Mouse (Mus musculus): ENCODE measurements at regions not wholly inside any gene's neighbourhood (a gene's known extent, or its start where the extent isn't known, plus 50 kb on each side); places are given as distances from the start of the nearest gene placed in this dataset.
"Not testable (repeated sequence)": the region's sequence is repeated elsewhere in the genome, so short reads cannot be mapped to it uniquely, and the experiment has no call there.

DNA sequence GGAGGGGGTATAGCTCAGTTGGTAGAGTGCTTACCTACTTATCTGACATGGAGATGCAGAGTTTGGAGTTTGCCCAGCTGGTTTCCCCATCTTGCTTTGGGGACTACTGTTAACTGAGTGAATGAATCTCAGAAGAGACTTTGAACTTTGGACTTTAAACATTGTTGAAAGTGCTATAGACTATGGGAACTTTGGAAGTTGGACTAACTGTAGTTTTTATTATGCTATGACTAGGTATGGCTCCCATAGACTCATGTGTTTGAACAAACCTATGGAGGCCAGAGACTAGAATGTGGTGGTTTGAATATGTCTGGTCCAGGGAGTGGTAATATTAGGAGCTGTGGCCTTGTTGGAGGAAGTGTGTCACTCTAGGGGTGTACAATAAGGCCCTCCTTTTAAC, 84.8 kb upstream of the Mad2l1 start:
- H3K27me3 ChIP-seq (ENCODE audit: control insufficient read depth, insufficient read depth, low read length); H3K4me2 ChIP-seq (ENCODE audit: low read depth); H3K4me3 ChIP-seq (ENCODE audit: low read depth, low read length); H3K9ac ChIP-seq (ENCODE audit: low read length); ATAC-seq (ENCODE audit: insufficient read depth, low FRiP score, low TSS enrichment); H3K36me3 ChIP-seq (ENCODE audit: control insufficient read depth, insufficient read depth, low read length); H3K4me1 ChIP-seq (ENCODE audit: control insufficient read depth, insufficient read depth, low read length); H3K9me3 ChIP-seq (ENCODE audit: control insufficient read depth, low read length); H3K27ac ChIP-seq (ENCODE audit: low read depth, low read length); DNase-seq (ENCODE audit: low spot score): not testable (repeated sequence)

DNA sequence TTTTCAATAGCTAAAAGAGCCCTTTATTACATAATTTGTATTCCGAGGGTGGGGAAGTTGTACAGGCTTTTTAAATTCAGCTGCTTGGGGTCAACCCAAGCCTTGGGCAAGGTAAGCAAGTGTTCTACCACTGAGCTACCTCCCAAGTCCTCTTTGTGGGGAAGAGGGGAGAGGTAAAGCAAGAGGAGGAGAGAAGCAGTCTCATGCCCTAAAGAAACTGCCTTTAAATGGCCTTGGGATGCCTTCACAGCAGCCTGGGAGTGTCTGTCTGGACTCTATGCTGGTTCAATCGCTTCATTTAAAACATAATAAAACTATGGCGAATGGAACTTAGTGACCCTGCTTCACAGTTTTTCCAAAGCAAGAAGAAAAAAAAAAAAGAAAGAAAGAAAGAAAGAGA, 77.0 kb upstream of the Mad2l1 start:
- H3K36me3 ChIP-seq (ENCODE audit: control insufficient read depth, insufficient read depth, low read length), result no peaks in the 10 kb centered on the region
- H3K4me3 ChIP-seq (ENCODE audit: low read depth, low read length), result no peak overlapping the region
- no peaks in the 10 kb centered on the region for H3K9me3 ChIP-seq (ENCODE audit: control insufficient read depth, low read length)
- H3K27ac ChIP-seq (ENCODE audit: low read depth, low read length), result peak overlapping the region; percentile 76
- ATAC-seq (ENCODE audit: insufficient read depth, low FRiP score, low TSS enrichment) (peak; percentile 68), DNase-seq (ENCODE audit: low spot score) (peak; percentile 17)
- no peaks in the 10 kb centered on the region for H3K27me3 ChIP-seq (ENCODE audit: control insufficient read depth, insufficient read depth, low read length)
- WGBS, result 47% methylated on average over 3 of the region's 3 CpGs
- no peak overlapping the region for H3K9ac ChIP-seq (ENCODE audit: low read length)
- H3K4me1 ChIP-seq (ENCODE audit: control insufficient read depth, insufficient read depth, low read length), result no peaks in the 10 kb centered on the region; the same call in 1 of the 2 replicates
- H3K4me2 ChIP-seq (ENCODE audit: low read depth), result no peak overlapping the region

DNA sequence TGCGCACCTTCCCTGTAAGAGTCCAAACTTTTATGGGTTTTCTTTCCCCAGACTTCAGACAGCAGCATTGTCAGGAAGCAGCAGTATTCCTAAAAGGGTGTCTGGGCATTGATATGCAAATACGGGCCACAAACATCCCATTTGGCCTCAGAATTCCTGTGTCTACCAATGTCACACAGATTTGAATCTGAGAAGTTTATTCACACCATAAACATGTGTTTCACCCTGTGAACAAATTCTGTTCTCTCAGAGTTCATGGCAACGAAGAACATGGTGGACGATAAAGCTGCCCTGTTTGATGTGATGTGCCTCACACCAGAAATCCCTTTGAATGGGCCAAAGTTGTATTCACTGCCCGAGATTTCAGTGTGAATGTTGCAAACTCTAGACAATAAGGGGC, 70.7 kb upstream of the Mad2l1 start:
- Histone ChIP-seq H3K36me3 (ENCODE audit: control insufficient read depth, insufficient read depth, low read length) (no peaks in the 10 kb centered on the region), H3K4me3 (ENCODE audit: low read depth, low read length) (no peak overlapping the region), H3K27me3 (ENCODE audit: control insufficient read depth, insufficient read depth, low read length) (no peaks in the 10 kb centered on the region), H3K27ac (ENCODE audit: low read depth, low read length) (no peak overlapping the region), H3K4me1 (ENCODE audit: control insufficient read depth, insufficient read depth, low read length) (no peaks in the 10 kb centered on the region; the same call in 1 of the 2 replicates), H3K9ac (ENCODE audit: low read length) (no peak overlapping the region), H3K4me2 (ENCODE audit: low read depth) (no peak overlapping the region), H3K9me3 (ENCODE audit: control insufficient read depth, low read length) (no peaks in the 10 kb centered on the region)
- WGBS, result 37% methylated on average over 4 of the region's 5 CpGs
- DNase-seq (ENCODE audit: low spot score) (peak; percentile 59), ATAC-seq (ENCODE audit: insufficient read depth, low FRiP score, low TSS enrichment) (peak; percentile 92)

DNA sequence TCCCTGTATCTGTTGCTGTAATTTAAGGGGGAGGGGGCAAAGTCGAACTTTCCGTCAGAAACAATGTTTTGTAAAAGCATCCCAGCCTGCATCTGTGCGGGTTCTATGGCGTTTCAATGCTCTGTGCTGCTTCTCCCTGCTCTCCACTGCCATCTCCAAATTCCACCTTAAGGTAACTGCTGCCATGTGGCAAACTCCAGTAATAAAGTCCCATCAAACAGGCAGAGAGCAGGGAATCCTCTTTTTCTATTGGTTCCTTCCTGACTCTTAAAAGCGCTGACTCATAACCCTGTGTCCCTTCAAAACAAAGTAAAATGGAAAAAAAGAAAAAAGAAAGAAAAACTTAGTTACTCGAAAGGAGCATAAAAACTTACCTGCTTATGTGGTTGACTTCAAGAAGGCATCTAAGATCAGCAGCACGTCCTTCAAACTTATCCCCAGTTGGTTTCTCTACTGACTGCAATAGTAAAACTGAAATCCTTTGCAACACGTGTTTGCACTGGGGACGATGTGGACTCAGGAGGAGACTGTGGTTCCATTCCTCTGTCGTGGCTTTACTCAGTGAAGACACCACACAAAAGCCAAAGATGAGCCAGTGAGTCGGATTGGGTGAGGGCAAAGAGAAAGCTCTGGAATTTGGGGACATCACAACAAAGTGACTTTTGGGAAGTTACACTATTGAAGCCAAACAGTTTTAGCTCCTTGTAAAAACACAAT, 69.9 kb upstream of the Mad2l1 start:
- ATAC-seq (ENCODE audit: insufficient read depth, low FRiP score, low TSS enrichment), result peak; percentile 71
- no peak for DNase-seq (ENCODE audit: low spot score)
- H3K4me3 ChIP-seq (ENCODE audit: low read depth, low read length), result no peak overlapping the region

DNA sequence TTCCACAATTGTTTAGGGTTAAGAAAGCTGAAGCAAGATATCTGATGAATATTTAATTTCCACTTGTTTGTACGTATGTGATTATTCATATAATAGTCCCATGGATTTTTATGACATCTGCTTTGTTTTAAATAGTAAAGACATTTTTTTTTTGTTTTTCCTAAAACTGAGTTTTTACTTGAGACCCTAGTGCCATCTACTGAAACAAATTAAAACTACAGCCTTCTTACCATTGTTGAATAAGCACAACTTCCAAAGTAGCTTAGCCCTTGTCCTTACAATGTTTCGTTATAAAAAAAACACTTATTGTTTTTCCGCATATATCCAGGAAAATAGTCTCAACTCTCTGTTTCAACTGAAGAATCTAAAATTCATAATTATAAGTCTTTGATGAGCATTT, 68.4 kb upstream of the Mad2l1 start:
- Histone ChIP-seq H3K36me3 (ENCODE audit: control insufficient read depth, insufficient read depth, low read length) (no peaks in the 10 kb centered on the region), H3K9ac (ENCODE audit: low read length) (no peak overlapping the region), H3K27me3 (ENCODE audit: control insufficient read depth, insufficient read depth, low read length) (no peaks in the 10 kb centered on the region), H3K9me3 (ENCODE audit: control insufficient read depth, low read length) (no peaks in the 10 kb centered on the region), H3K27ac (ENCODE audit: low read depth, low read length) (no peak overlapping the region), H3K4me1 (ENCODE audit: control insufficient read depth, insufficient read depth, low read length) (no peaks in the 10 kb centered on the region; the same call in 1 of the 2 replicates), H3K4me2 (ENCODE audit: low read depth) (no peak overlapping the region), H3K4me3 (ENCODE audit: low read depth, low read length) (no peak overlapping the region)
- 38% methylated on average over 3 of the region's 3 CpGs for WGBS
- ATAC-seq (ENCODE audit: insufficient read depth, low FRiP score, low TSS enrichment), result no peak
- peak; percentile 33 for DNase-seq (ENCODE audit: low spot score)

More for the DNA sequence above, 69.9 kb upstream of the Mad2l1 start:
- Histone ChIP-seq H3K4me2 (ENCODE audit: low read depth) (no peak overlapping the region), H3K9ac (ENCODE audit: low read length) (no peak overlapping the region), H3K4me1 (ENCODE audit: control insufficient read depth, insufficient read depth, low read length) (no peaks in the 10 kb centered on the region; the same call in 1 of the 2 replicates), H3K27me3 (ENCODE audit: control insufficient read depth, insufficient read depth, low read length) (no peaks in the 10 kb centered on the region), H3K36me3 (ENCODE audit: control insufficient read depth, insufficient read depth, low read length) (no peaks in the 10 kb centered on the region), H3K9me3 (ENCODE audit: control insufficient read depth, low read length) (no peaks in the 10 kb centered on the region), H3K27ac (ENCODE audit: low read depth, low read length) (peak overlapping the region; percentile 47)
- 52% methylated on average over 11 of the region's 11 CpGs for WGBS

DNA sequence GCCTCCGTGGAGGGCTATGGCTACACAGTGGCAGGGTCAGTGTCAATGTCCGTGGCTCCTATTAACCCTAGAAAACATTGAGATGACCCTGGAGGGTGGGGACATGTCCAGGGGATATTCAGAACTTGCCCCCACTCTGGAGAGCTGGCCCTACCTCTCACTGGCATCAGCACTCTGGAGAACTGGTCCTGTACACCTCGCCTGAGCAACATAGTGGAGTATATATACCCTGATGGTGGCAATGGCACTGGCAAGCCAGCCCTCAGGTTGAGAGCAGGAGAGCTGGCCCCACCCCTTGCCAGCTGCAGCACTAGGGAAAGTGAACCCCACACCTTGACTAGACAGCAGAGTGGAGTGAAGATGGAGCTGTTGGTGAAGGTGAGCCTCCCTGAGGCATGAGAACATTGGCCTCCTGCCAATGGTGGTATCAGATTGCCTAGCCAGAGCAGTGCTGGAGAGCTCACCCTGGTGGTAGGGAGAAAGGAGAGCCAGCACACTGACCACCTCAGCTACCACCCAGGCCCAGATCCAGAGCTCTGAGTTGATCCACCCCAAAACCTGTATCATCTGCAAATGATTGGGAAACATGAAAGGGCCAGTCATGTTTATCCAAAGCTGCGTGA, 64.5 kb upstream of the Mad2l1 start:
- no peaks in the 10 kb centered on the region for H3K9me3 ChIP-seq (ENCODE audit: control insufficient read depth, low read length)

DNA sequence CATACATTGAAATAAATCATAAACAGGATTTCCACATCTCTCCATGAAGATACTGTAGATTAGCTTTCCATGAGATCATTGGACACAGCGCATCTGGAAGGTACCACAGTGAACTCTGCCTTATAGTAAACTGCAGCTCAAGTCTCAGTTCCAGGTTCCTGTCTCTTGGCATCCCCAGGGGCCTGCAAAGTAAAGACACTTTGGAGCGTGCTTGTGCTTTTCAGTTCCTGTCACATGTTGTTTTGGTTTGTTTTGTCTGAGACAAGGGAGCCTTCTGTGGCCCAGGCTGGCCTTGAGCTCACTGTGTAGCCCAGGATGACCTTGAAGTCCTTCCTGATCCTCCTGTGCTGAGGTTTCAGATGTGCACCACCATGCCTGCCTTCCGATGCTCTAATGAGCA, 63.4 kb upstream of the Mad2l1 start:
- 82% methylated on average over 3 of the region's 3 CpGs for WGBS

More for the DNA sequence above, 64.5 kb upstream of the Mad2l1 start:
- Histone ChIP-seq H3K4me3 (ENCODE audit: low read depth, low read length) (no peak overlapping the region), H3K27ac (ENCODE audit: low read depth, low read length) (no peak overlapping the region), H3K4me1 (ENCODE audit: control insufficient read depth, insufficient read depth, low read length) (no peaks in the 10 kb centered on the region), H3K27me3 (ENCODE audit: control insufficient read depth, insufficient read depth, low read length) (no peaks in the 10 kb centered on the region), H3K9ac (ENCODE audit: low read length) (no peak overlapping the region), H3K4me2 (ENCODE audit: low read depth) (no peak overlapping the region), H3K36me3 (ENCODE audit: control insufficient read depth, insufficient read depth, low read length) (no peaks in the 10 kb centered on the region)
- no peak; the same call in 1 of the 2 replicates for ATAC-seq (ENCODE audit: insufficient read depth, low FRiP score, low TSS enrichment)
- WGBS, result 91% methylated on average over 4 of the region's 4 CpGs
- DNase-seq (ENCODE audit: low spot score), result no peak

DNA sequence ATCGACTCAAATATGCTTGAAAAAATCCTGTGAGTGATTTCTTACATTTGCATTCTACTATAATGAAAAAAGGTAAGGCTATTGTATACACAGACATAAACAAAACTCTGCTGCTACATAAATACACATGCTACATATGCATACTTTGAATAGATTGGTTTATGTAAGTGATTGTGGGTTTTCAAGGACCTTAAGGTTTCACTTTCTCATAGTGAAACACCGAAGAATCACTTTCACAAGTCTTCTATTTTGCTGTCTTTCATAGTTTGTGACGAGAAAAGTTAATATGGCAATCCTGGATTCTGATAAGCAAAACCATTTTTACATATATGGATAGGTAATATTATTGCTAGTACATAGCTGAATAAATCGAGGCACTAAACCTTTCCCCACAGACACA, 62.5 kb upstream of the Mad2l1 start:
- no peak overlapping the region for H3K4me3 ChIP-seq (ENCODE audit: low read depth, low read length)
- WGBS, result 84% methylated on average over 4 of the region's 4 CpGs
- no peaks in the 10 kb centered on the region for H3K27me3 ChIP-seq (ENCODE audit: control insufficient read depth, insufficient read depth, low read length)
- ATAC-seq (ENCODE audit: insufficient read depth, low FRiP score, low TSS enrichment) (no peak), DNase-seq (ENCODE audit: low spot score) (no peak)
- no peak overlapping the region for H3K4me2 ChIP-seq (ENCODE audit: low read depth)
- no peaks in the 10 kb centered on the region for H3K9me3 ChIP-seq (ENCODE audit: control insufficient read depth, low read length)
- no peaks in the 10 kb centered on the region for H3K36me3 ChIP-seq (ENCODE audit: control insufficient read depth, insufficient read depth, low read length)
- H3K4me1 ChIP-seq (ENCODE audit: control insufficient read depth, insufficient read depth, low read length), result no peaks in the 10 kb centered on the region
- no peak overlapping the region for H3K9ac ChIP-seq (ENCODE audit: low read length)
- no peak overlapping the region for H3K27ac ChIP-seq (ENCODE audit: low read depth, low read length)

More for the DNA sequence above, 63.4 kb upstream of the Mad2l1 start:
- Histone ChIP-seq H3K36me3 (ENCODE audit: control insufficient read depth, insufficient read depth, low read length) (no peaks in the 10 kb centered on the region), H3K4me2 (ENCODE audit: low read depth) (no peak overlapping the region), H3K4me1 (ENCODE audit: control insufficient read depth, insufficient read depth, low read length) (no peaks in the 10 kb centered on the region), H3K4me3 (ENCODE audit: low read depth, low read length) (no peak overlapping the region), H3K27me3 (ENCODE audit: control insufficient read depth, insufficient read depth, low read length) (no peaks in the 10 kb centered on the region), H3K9ac (ENCODE audit: low read length) (no peak overlapping the region), H3K9me3 (ENCODE audit: control insufficient read depth, low read length) (no peaks in the 10 kb centered on the region), H3K27ac (ENCODE audit: low read depth, low read length) (no peak overlapping the region)
- ATAC-seq (ENCODE audit: insufficient read depth, low FRiP score, low TSS enrichment), result no peak
- DNase-seq (ENCODE audit: low spot score), result no peak

DNA sequence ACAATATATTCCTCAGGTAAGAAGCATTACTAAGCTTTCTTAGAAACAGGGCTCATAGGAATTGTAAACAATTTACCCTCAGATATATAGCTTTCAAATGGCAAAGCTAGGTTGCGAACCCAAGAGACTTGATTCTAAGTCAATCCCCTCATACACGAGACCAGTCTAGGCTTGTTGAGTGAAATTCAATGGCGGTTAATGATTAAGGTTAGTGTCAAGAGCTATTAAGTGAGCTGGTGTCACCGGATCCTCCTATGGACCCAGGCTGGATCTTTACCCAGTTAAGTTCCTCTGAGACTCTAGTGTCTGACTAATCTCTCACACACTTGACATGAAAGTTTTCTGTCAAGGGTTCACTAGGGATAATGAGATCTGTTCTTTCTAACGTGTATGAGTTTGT, 57.6 kb upstream of the Mad2l1 start:
- Histone ChIP-seq H3K4me1 (ENCODE audit: control insufficient read depth, insufficient read depth, low read length) (no peaks in the 10 kb centered on the region), H3K9ac (ENCODE audit: low read length) (no peak overlapping the region), H3K4me2 (ENCODE audit: low read depth) (no peak overlapping the region), H3K9me3 (ENCODE audit: control insufficient read depth, low read length) (no peaks in the 10 kb centered on the region), H3K27me3 (ENCODE audit: control insufficient read depth, insufficient read depth, low read length) (no peaks in the 10 kb centered on the region), H3K27ac (ENCODE audit: low read depth, low read length) (no peak overlapping the region), H3K4me3 (ENCODE audit: low read depth, low read length) (no peak overlapping the region), H3K36me3 (ENCODE audit: control insufficient read depth, insufficient read depth, low read length) (no peaks in the 10 kb centered on the region)
- DNase-seq (ENCODE audit: low spot score) (no peak), ATAC-seq (ENCODE audit: insufficient read depth, low FRiP score, low TSS enrichment) (no peak)
- WGBS, result 61% methylated on average over 5 of the region's 5 CpGs
